Mouse (Mus musculus): ENCODE data around the gene Guf1. TPM values are rescaled to one million over a fixed set of nuclear protein-coding genes. Genes with fewer than 3 reads are reported as not detected.

Guf1 gene
- polyA plus RNA-seq, 1 experiment from 2014 or later, result 41.8 TPM

DNA sequence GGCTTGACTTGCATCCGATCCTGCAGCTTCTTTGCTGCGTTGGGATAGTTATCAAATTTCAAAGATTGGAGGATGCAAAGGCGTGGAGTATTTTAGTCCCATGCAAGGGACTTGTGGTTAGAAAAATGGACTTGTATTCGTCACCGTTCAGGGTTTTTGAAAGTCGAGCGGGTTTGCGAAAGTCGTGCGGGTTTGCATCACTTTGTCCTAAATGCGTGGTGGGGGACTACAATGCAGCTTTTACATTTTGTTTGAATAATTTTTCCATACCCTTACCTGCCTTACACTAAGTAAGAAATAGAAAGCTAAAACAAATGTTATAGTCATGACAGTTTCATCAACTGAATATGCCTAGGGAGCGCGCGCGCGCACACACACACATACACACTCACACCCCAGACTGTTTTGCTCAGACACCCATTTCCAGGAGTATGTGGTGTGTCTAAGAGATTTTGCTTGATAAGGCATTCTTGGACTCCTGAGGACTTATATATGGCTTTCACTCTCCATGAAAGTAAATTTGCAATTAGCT is 747 bp downstream of the Guf1 start:
- Histone ChIP-seq H3K36me3 (ENCODE audit: control insufficient read depth, insufficient read depth, low read length) (no peaks in the 10 kb centered on the region), H3K4me1 (ENCODE audit: control insufficient read depth, insufficient read depth, low read length) (no peaks in the 10 kb centered on the region), H3K9me3 (replicated peaks; ENCODE audit: control insufficient read depth, low read length) (no peaks in the 10 kb centered on the region), H3K27me3 (ENCODE audit: control insufficient read depth, insufficient read depth, low read length) (no peaks in the 10 kb centered on the region), H3K4me3 (replicated peaks; ENCODE audit: low read length) (peak overlapping the region; percentile 95), H3K9ac (ENCODE audit: low read length) (peak overlapping the region; percentile 98), H3K27ac (ENCODE audit: low read length) (peak overlapping the region; percentile 79), H3K4me2 (ENCODE audit: low read depth, low read length) (peak overlapping the region; percentile 63)
- 11% methylated on average over 16 of the region's 16 CpGs for WGBS
- no peak for ATAC-seq (ENCODE audit: insufficient read depth, low FRiP score)

GRCm38 (mm10) chr5:69591640-69592461 is 35.1 kb downstream of the Guf1 start, which contains the start of gene Gnpda2:
TSS of gene Gnpda2 (minus strand) at chr5:69592340.
- no peaks in the 10 kb centered on the region for H3K9me3 ChIP-seq (replicated peaks; ENCODE audit: control insufficient read depth, low read length)
- peak within 1 kb of the TSS; percentile 71 for H3K4me2 ChIP-seq (ENCODE audit: low read depth, low read length)
- WGBS, result 3% methylated on average over 42 of the region's 42 CpGs
- H3K27ac ChIP-seq (ENCODE audit: low read length), result peak within 1 kb of the TSS; percentile 72
- H3K27me3 ChIP-seq (ENCODE audit: control insufficient read depth, insufficient read depth, low read length), result no peaks in the 10 kb centered on the region
- H3K4me3 ChIP-seq (replicated peaks; ENCODE audit: low read length), result peak within 1 kb of the TSS; percentile 62
- H3K36me3 ChIP-seq (ENCODE audit: control insufficient read depth, insufficient read depth, low read length), result no peaks in the 10 kb centered on the region
- ATAC-seq (ENCODE audit: insufficient read depth, low FRiP score), result peak; percentile 97
- peak within 1 kb of the TSS; percentile 85 for H3K9ac ChIP-seq (ENCODE audit: low read length)
- peaks cover 10% of the 10 kb centered on the region for H3K4me1 ChIP-seq (ENCODE audit: control insufficient read depth, insufficient read depth, low read length)

GRCm38 (mm10) chr5:69601027-69601426 is 44.3 kb downstream of the Guf1 start:
- H3K4me3 ChIP-seq (replicated peaks; ENCODE audit: low read length), result no peak overlapping the region
- H3K27me3 ChIP-seq (ENCODE audit: control insufficient read depth, insufficient read depth, low read length), result no peaks in the 10 kb centered on the region
- ATAC-seq (ENCODE audit: insufficient read depth, low FRiP score), result no peak
- H3K9ac ChIP-seq (ENCODE audit: low read length), result no peak overlapping the region
- H3K27ac ChIP-seq (ENCODE audit: low read length), result no peak overlapping the region
- H3K4me2 ChIP-seq (ENCODE audit: low read depth, low read length), result no peak overlapping the region
- H3K9me3 ChIP-seq (replicated peaks; ENCODE audit: control insufficient read depth, low read length), result no peaks in the 10 kb centered on the region
- H3K4me1 ChIP-seq (ENCODE audit: control insufficient read depth, insufficient read depth, low read length), result no peaks in the 10 kb centered on the region
- H3K36me3 ChIP-seq (ENCODE audit: control insufficient read depth, insufficient read depth, low read length), result no peaks in the 10 kb centered on the region

- 18% methylated on average over 4 of the region's 4 CpGs for WGBS
- Histone ChIP-seq H3K4me3 (replicated peaks; ENCODE audit: low read length) (no peak overlapping the region), H3K9ac (ENCODE audit: low read length) (no peak overlapping the region), H3K27ac (ENCODE audit: low read length) (no peak overlapping the region), H3K4me1 (ENCODE audit: control insufficient read depth, insufficient read depth, low read length) (no peaks in the 10 kb centered on the region), H3K36me3 (ENCODE audit: control insufficient read depth, insufficient read depth, low read length) (no peaks in the 10 kb centered on the region), H3K9me3 (replicated peaks; ENCODE audit: control insufficient read depth, low read length) (no peaks in the 10 kb centered on the region), H3K4me2 (ENCODE audit: low read depth, low read length) (no peak overlapping the region), H3K27me3 (ENCODE audit: control insufficient read depth, insufficient read depth, low read length) (no peaks in the 10 kb centered on the region)
- no peak for ATAC-seq (ENCODE audit: insufficient read depth, low FRiP score)
These were observed 56.6 kb downstream of the Guf1 start for GRCm38 (mm10) chr5:69613209-69613796.

- Histone ChIP-seq H3K9ac (ENCODE audit: low read length) (no peak overlapping the region), H3K27me3 (ENCODE audit: control insufficient read depth, insufficient read depth, low read length) (no peaks in the 10 kb centered on the region), H3K36me3 (ENCODE audit: control insufficient read depth, insufficient read depth, low read length) (no peaks in the 10 kb centered on the region), H3K4me3 (replicated peaks; ENCODE audit: low read length) (no peak overlapping the region), H3K27ac (ENCODE audit: low read length) (peak overlapping the region; percentile 15; the same call in 1 of the 2 replicates), H3K4me2 (ENCODE audit: low read depth, low read length) (no peak overlapping the region), H3K9me3 (replicated peaks; ENCODE audit: control insufficient read depth, low read length) (no peaks in the 10 kb centered on the region), H3K4me1 (ENCODE audit: control insufficient read depth, insufficient read depth, low read length) (peaks cover 8% of the 10 kb centered on the region; the same call in 1 of the 2 replicates)
- WGBS, result 33% methylated on average over 1 of the region's 1 CpGs
- ATAC-seq (ENCODE audit: insufficient read depth, low FRiP score), result no peak
These were observed 64.2 kb downstream of the Guf1 start for GRCm38 (mm10) chr5:69620899-69621298.

Other genes with a start within 250 kb of the Guf1 start
- gene Kctd8, start 215.2 kb upstream of the Guf1 start, polyA plus RNA-seq (2015; fragmentation: Nextera tagmentation; extraction: Ambion mirVana), result 2.1 and 2.4 TPM in 2 replicates
- 0.21 and 2.0 TPM in 2 replicates for gene Yipf7, start 14.3 kb upstream of the Guf1 start, polyA plus RNA-seq (2015; fragmentation: Nextera tagmentation; extraction: Ambion mirVana)
- 39.8 and 42.1 TPM in 2 replicates for gene Gnpda2, start 35.4 kb downstream of the Guf1 start, polyA plus RNA-seq (2015; fragmentation: Nextera tagmentation; extraction: Ambion mirVana)